Mouse (Mus musculus): ENCODE results near the gene Tnfsf11. TPM values are rescaled to one million over a fixed set of nuclear protein-coding genes. Genes with fewer than 3 reads are reported as not detected.

Tnfsf11 gene
- polyA plus RNA-seq, 1 experiment = 0.18 TPM

DNA sequence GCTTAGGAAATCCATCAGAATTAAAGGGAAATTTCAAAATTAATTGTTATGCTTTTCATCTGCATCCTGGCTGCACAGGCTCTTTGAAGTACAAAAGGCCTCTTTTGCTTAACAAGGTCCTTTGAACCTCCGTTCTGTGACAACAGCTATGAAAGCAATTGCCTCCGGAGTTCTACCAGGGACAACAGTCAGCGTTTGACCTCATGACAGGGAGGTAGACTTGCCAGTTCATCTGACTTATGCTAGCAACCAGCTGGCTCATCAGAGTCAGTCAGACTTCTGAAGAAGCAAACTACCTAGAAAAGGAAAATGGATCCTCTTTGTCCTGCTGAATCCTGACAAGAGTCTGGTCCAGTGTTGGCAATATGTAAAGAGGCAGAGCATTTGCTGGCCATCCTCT is 72.5 kb downstream of the Tnfsf11 start:
- Histone ChIP-seq H3K4me3 (no peak overlapping the region), H3K79me2 (ENCODE audit: control insufficient read depth, insufficient read depth) (no peaks in the 10 kb centered on the region), H3K4me2 (ENCODE audit: low read depth) (no peak overlapping the region), H3K27me3 (ENCODE audit: control insufficient read depth, insufficient read depth, insufficient read length) (no peaks in the 10 kb centered on the region), H3K36me3 (ENCODE audit: control insufficient read depth, insufficient read depth) (no peaks in the 10 kb centered on the region), H3ac (ENCODE audit: control insufficient read depth, insufficient read length) (no peak overlapping the region)
- no peak for TF ChIP-seq SRF (IDR thresholded peaks at IDR 0.05; ENCODE audit: control insufficient read depth, insufficient read length, low read depth)
- TF ChIP-seq POLR2A (IDR thresholded peaks at IDR 0.05; ENCODE audit: insufficient read length, low read depth) = no peak
- no peak for TF ChIP-seq E2F4 (IDR thresholded peaks at IDR 0.05; ENCODE audit: insufficient read depth)
- TF ChIP-seq CEBPB (IDR thresholded peaks at IDR 0.05; ENCODE audit: insufficient read depth, poor library complexity, severe bottlenecking) = no peak
- no peak for TF ChIP-seq MYOD1 (IDR thresholded peaks at IDR 0.05; ENCODE audit: control insufficient read depth in 1 of 3, insufficient read length in 2 of 3, low read depth in 2 of 3)
- TF ChIP-seq TCF12 (IDR thresholded peaks at IDR 0.05; ENCODE audit: insufficient read depth, poor library complexity, severe bottlenecking) = no peak
- TF ChIP-seq REST (IDR thresholded peaks at IDR 0.05; ENCODE audit: insufficient read depth, insufficient read length) = no peak
- TF ChIP-seq POLR2AphosphoS2 (IDR thresholded peaks at IDR 0.05; ENCODE audit: insufficient read length, low read depth) = no peak
- no peak for TF ChIP-seq MYOG (IDR thresholded peaks at IDR 0.05; ENCODE audit: control insufficient read depth in 1 of 3, insufficient read depth in 1 of 3, insufficient read length in 2 of 3, low read depth in 2 of 3)
- no peak for TF ChIP-seq TCF3 (IDR thresholded peaks at IDR 0.05; ENCODE audit: insufficient read length, low read depth)
- TF ChIP-seq USF1 (IDR thresholded peaks at IDR 0.05; ENCODE audit: low read depth) = no peak
- no peak for TF ChIP-seq MAX (IDR thresholded peaks at IDR 0.05; ENCODE audit: low read depth)

DNA sequence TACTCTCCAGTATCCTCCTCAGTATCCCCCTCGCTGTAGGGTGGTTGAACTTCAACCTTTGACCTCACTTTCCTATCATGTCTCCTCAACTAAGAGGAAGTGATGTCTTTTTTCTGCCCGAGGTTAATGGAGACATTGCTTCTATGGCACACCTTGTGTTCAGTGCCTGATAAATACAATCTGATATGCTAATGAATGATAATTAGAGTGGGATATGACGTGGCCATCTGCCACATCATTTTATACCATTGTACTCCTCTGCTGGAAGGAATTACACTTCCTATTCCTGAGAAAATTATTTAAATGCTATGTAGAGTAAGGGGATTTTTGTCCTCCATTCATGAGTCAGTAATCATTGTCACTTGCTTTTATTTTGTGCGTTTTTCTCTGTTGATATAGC is 78.8 kb downstream of the Tnfsf11 start:
- no peak overlapping the region for H3ac ChIP-seq (ENCODE audit: control insufficient read depth, insufficient read length)
- H3K36me3 ChIP-seq (ENCODE audit: control insufficient read depth, insufficient read depth) = no peaks in the 10 kb centered on the region
- no peak overlapping the region for H3K4me2 ChIP-seq (ENCODE audit: low read depth)
- no peaks in the 10 kb centered on the region for H3K27me3 ChIP-seq (ENCODE audit: control insufficient read depth, insufficient read depth, insufficient read length)
- no peak for TF ChIP-seq MYOD1 (IDR thresholded peaks at IDR 0.05; ENCODE audit: control insufficient read depth in 1 of 3, insufficient read length in 2 of 3, low read depth in 2 of 3)
- no peak for TF ChIP-seq TCF12 (IDR thresholded peaks at IDR 0.05; ENCODE audit: insufficient read depth, poor library complexity, severe bottlenecking)
- TF ChIP-seq MAX (IDR thresholded peaks at IDR 0.05; ENCODE audit: low read depth) = no peak
- H3K79me2 ChIP-seq (ENCODE audit: control insufficient read depth, insufficient read depth) = no peaks in the 10 kb centered on the region
- no peak overlapping the region for H3K4me3 ChIP-seq

Other genes with a start within 250 kb of the Tnfsf11 start
- gene Fam216b, start 219.0 kb downstream of the Tnfsf11 start, polyA plus RNA-seq (2012; fragmentation: generic; extraction: Trizol) = not detected
- gene Akap11, start 228.8 kb upstream of the Tnfsf11 start, polyA plus RNA-seq (2012; fragmentation: generic; extraction: Trizol) = 11.4 TPM

All from myocyte (in vitro differentiated cells).